Mouse (Mus musculus) 416B (cell line): ENCODE measurements around the gene Ak4.
"Not testable (repeated sequence)": the region's sequence is repeated elsewhere in the genome, so short reads cannot be mapped to it uniquely, and the experiment has no call there.

Experiments used
- DNase-seq: peaks from one replicate; pipeline ENCODE4 v3.0.0; 2011; ENCODE audit warnings: low read depth

Gene Ak4

DNA sequence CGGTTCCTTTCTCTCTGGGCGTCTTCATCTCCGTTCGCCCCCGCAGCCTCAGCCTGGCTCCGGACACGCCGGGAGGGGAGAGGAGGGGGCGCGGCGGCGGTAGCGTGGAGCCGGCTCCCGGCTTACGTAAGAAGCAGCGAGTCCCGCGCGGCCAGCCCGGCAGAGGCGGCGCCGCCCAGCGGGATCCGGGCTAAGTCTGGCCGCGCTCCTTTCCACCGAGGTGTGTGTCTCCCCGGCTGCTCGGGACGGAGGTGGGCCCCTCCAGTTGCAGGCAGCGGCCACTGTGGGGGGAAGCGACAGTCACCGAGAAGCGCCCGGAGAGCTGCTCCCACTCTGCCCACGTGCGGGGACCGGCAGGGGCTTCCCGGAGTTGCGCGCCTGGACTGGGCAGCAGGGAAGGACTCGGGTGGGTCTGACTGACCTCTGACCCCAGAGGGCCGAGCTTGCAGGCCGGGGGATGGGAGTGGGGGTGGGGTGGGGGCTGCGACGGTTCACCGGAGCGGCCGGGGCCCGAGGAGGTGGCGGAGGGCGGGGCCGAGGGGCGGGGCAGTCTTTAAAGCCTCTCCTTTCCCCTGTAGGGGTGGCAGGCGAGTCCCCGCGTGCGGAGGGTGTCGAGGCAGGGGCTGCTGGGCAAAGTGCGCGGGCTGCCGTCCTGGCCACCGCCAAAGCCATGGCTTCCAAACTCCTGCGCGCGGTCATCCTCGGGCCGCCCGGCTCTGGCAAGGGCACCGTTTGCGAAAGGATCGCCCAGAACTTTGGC, at the start of gene Ak4:
Ak4 (plus strand) TSS at position 127 of the 760 bp plus-strand sequence.
- peak; percentile 59 for DNase-seq

GRCm38 (mm10) chr4:101369738-101370275, 49.3 kb upstream of the Ak4 start:
- DNase-seq, result no peak

- peak; percentile 42 for DNase-seq
Measured at GRCm38 (mm10) chr4:101372283-101372682, 46.8 kb upstream of the Ak4 start.

DNA sequence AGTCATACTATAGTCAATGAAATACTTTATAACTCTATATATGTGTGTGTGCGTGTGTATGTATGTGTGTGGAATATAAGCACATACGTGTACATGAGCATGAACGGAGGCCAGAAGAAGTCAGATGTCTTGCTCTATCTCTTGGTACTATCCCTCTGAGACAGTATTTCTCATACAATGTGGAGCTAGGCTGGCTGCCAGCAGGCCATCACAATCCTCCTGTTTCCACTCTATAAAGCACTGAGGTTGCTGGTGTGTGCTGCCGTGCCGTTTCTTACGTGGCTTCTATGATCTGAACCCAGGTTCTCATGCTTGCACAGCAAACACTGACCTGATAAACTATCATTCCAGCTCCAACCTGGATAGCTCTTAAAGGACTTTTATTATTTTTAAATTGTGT, 46.3 kb upstream of the Ak4 start:
- DNase-seq, result no peak

GRCm38 (mm10) chr4:101374104-101374503, 45.0 kb upstream of the Ak4 start:
- no peak for DNase-seq

GRCm38 (mm10) chr4:101376835-101377234, 42.2 kb upstream of the Ak4 start:
- DNase-seq, result no peak

DNA sequence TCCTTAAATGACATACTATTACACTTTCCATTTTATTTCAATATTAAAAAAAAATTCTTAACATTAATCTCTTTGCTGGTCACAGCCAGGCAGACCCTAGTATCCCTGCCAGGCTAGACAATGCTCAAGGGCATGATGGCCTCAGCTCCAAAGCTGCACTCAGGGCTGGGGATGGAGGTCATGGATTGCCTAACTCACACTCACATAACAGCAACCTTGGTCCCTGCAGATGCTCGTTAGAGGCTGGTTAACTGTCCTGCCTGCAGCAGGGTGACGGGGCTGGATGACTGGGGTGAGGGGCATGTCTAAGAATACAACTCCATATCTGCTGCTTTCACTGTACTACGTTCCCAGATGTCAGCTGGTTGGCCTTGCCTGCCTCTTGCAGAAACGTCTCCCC, 40.8 kb upstream of the Ak4 start:
- no peak for DNase-seq

GRCm38 (mm10) chr4:101378778-101379177, 40.3 kb upstream of the Ak4 start:
- no peak for DNase-seq

GRCm38 (mm10) chr4:101385002-101385401, 34.1 kb upstream of the Ak4 start:
- peak; percentile 61 for DNase-seq

- no peak for DNase-seq
Measured at GRCm38 (mm10) chr4:101388246-101388645, 30.8 kb upstream of the Ak4 start.

DNA sequence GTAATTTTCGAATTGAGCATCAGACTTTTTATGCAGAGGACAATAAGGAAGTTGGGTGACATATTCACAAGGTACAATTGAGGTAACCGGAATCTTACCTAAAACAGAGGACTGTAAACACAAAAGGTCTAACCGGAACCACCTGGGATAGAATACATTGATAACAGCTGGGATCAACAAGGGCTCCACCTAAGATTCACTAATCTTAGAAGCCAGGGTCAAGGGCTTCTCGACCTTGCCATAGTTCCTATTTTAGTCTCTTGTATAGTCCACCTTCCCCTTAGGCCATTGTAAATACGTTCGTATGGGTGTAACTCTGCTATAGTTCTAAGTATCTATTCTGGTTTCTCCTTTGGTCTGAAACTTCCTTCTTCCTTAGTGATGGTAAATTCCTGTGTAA, 30.4 kb upstream of the Ak4 start:
- not testable (repeated sequence) for DNase-seq

DNA sequence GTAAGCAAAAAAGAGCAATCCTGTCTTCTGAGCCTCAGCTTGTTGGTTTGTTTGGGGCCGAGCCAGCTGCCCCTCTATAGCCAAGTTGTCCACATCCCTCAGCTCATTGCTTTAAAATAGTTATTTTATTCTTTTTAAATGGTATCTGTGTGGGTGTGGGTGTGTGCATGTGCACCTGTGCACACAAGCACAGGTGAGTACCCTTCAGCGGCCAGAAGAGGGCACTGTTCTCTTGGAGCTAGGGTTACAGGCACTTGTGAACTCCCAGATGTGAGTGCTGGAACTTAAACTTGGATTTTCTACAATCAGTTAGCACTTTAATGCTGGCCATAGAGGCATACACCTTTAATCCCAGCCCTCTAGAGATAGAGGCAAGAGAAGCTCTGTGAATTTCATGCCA, 26.8 kb upstream of the Ak4 start:
- DNase-seq, result peak; percentile 76

- peak; percentile 74 for DNase-seq
Measured at GRCm38 (mm10) chr4:101393292-101393711, 25.8 kb upstream of the Ak4 start.

DNA sequence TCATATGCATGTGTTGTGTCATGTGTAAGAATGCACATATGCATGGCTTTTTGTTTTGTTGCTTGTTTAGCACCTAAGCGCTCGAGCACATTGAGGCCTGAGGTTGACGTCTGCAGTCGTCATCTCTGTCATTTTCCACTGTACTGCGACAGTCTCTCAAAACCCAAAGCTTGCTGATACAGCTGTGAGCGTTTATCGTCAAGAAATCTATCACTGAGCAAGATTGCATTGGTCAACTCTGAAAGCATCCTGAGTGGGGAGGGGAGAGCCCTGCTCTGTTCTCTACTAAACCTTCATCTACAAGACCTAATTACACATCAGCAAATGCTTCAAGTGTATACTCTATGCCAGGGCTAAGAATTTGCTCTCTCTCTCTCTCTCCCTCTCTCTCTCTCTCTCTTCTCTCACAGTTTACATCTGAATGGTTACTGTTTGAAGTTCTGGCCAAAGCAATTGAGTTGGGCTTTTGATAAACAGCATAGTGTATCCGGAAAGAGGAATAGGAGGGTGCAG, 24.0 kb upstream of the Ak4 start:
- no peak for DNase-seq

DNA sequence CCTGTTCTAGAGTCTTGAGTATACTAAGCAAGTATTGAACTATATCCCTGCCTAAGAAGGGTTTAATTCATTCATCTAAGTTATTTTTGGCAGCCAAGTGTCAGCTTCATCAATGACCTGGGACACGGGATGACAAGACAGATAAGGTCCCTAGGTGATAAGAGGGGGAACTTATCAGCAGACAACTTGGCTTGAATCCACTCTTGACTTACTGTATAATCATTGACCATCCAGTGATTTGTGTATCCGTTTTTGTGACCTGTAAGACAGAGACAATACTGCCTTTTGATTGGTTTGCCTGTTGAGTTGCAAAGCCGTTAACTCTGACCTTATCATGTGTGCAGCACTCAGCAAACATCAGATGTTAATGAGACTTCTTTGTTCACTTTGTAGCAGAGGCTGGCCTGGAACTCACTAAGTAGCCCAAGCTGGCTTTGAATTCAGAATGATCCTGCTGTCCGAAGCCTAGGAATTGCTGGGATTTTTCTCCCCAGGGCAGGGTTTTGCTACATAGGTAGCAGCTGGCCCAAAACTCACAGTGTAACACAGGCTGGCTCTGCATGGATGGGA, 19.0 kb upstream of the Ak4 start:
- DNase-seq, result no peak

GRCm38 (mm10) chr4:101401945-101402344, 17.1 kb upstream of the Ak4 start:
- peak; percentile 82 for DNase-seq

DNA sequence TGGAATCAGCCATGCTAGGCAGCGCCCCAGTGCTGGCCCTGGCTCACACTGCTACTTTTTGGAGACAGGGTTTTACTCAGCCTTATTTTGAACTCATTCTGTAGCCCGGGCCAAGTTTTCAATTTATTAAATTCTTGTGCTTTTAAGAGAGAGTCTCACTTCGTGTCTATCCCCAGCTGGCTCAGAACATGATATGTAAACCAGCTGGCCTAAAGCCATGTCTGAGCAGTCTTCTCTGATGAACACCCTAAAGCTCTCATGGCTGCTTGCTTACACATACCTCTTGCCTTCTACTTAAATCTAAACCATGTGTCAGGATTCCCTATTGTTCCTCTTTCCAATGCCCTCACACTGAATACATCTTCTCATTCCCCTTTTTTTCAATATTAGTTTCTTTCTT, 14.2 kb upstream of the Ak4 start:
- DNase-seq, result no peak

DNA sequence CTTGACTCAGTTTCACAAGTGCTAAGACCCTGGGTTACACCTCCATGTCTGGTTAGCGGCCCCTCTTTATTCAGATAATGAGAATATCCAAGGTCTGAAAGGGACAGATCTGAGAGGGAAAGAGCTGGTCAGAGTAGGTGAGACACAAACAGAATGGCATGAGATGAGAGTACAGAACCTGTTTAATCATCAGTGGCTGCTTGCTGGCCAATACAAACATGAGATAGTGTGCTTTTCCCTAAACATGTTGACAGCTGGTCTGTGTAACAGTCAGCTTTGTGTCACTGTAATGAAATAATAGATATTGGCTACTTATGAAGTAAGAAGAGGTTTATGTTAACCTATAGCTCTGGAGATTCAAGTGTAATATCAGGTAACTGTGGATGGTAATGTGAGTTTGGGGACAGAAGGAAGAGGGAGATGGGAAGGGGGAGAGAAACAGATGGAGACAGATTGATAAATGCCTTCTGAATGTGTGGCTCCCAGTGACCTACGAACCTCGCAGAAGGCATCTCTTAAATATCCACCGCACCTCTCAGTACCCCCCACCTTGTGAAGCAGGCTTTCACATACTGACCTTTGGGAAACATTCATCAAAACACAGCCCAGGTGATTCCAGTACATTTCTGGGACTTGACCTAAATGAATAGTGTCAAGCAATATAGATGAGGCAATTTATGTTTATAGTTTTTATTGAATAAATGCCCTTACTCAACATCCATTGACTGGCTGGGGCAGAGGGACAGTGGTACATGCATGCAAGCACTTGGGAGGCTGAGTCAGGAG, 12.5 kb upstream of the Ak4 start:
- DNase-seq, result no peak

DNA sequence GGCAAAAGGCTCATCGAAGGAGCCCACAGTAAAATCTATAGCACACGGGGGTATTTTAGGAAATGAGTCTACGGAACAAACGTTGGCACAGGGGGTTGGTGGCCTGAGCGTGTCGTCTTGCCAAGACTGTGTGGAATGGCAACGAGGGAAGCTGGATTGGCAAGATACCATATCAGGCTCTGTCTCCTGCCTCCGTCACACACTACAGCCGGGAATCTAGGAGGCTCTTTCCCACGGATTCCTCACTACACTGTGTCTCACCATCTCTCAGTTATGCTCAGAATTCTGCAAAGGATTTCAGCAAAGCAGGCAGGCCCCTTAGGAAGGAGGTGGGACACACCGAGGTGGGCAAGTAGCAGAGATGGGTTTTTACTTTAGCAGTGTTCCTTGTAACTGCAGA, 2.1 kb upstream of the Ak4 start:
- no peak for DNase-seq

- DNase-seq, result peak; percentile 21
Measured at GRCm38 (mm10) chr4:101419911-101420880, 1.1 kb downstream of the Ak4 start.

GRCm38 (mm10) chr4:101422996-101423395, 3.9 kb downstream of the Ak4 start:
- DNase-seq, result no peak
